Mouse (Mus musculus): ENCODE results near the gene C1rb. TPM values are rescaled to one million over a fixed set of nuclear protein-coding genes. Genes with fewer than 3 reads are reported as not detected.

The C1rb gene
- polyA plus RNA-seq, 1 experiment from 2014 or later: not detected

DNA sequence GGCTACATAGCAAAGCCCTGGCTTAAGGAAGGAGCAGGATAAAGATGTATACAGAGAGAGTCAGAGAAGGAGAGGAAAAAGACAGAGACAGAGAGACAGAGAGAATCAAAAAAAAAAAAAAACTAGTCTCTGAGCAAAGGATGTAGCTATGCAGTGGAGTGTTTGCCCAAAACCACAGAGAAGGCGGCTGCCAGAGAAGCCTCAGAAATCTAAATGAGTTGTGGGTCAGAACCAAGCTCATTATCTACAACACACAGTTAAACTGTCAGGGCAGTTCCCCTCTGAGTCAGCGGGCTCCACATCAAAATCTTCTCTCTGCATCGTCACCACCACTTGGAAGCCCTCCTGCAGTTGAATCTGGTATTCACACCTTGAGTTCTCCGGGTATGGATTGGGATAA is 60.7 kb downstream of the C1rb start:
- Histone ChIP-seq H3K9ac (replicated peaks; ENCODE audit: low read length) (no peak overlapping the region), H3K4me2 (ENCODE audit: low read length) (no peak overlapping the region), H3K4me1 (ENCODE audit: control insufficient read depth, insufficient read depth, low read length) (no peaks in the 10 kb centered on the region), H3K9me3 (ENCODE audit: control insufficient read depth, low read length) (no peaks in the 10 kb centered on the region), H3K36me3 (ENCODE audit: control insufficient read depth, insufficient read depth, low read length) (no peaks in the 10 kb centered on the region), H3K4me3 (replicated peaks; ENCODE audit: low read depth, low read length) (no peak overlapping the region), H3K27ac (replicated peaks; ENCODE audit: low read depth, low read length) (no peak overlapping the region), H3K27me3 (ENCODE audit: control insufficient read depth, insufficient read depth, low read length) (no peaks in the 10 kb centered on the region)
- ATAC-seq (ENCODE audit: low FRiP score, low TSS enrichment) (no peak), DNase-seq (no peak)
- WGBS: 82% methylated on average over 4 of the region's 4 CpGs

Other genes starting within 250 kb of the C1rb start
- gene Pex5, start 155.2 kb upstream of the C1rb start, polyA plus RNA-seq (2014; fragmentation: Nextera tagmentation; extraction: Ambion mirVana): 63.8 and 66.2 TPM in 2 replicates
- gene Clstn3, start 105.5 kb upstream of the C1rb start, polyA plus RNA-seq (2014; fragmentation: Nextera tagmentation; extraction: Ambion mirVana): 78.0 and 105 TPM in 2 replicates
- gene C1rl, start 77.2 kb upstream of the C1rb start, polyA plus RNA-seq (2014; fragmentation: Nextera tagmentation; extraction: Ambion mirVana): 0.09 and 0.27 TPM in 2 replicates
- 0.12 TPM in 1 of 2 replicates, not detected in the other for gene C1ra, start 57.9 kb upstream of the C1rb start, polyA plus RNA-seq (2014; fragmentation: Nextera tagmentation; extraction: Ambion mirVana)
- gene C1s1, start 27.9 kb upstream of the C1rb start, polyA plus RNA-seq (2014; fragmentation: Nextera tagmentation; extraction: Ambion mirVana): 0.27 and 0.28 TPM in 2 replicates
- 0.08 TPM in 2 replicates for gene C1s2, start 65.8 kb downstream of the C1rb start, polyA plus RNA-seq (2014; fragmentation: Nextera tagmentation; extraction: Ambion mirVana)
- 31.9 and 34.6 TPM in 2 replicates for gene Lpcat3, start 92.7 kb downstream of the C1rb start, polyA plus RNA-seq (2014; fragmentation: Nextera tagmentation; extraction: Ambion mirVana)
- gene Emg1, start 141.9 kb downstream of the C1rb start, polyA plus RNA-seq (2014; fragmentation: Nextera tagmentation; extraction: Ambion mirVana): 111 and 120 TPM in 2 replicates
- gene Phb2, start 142.0 kb downstream of the C1rb start, polyA plus RNA-seq (2014; fragmentation: Nextera tagmentation; extraction: Ambion mirVana): 249 and 250 TPM in 2 replicates
- 2.1 and 5.6 TPM in 2 replicates for gene Ptpn6, start 168.4 kb downstream of the C1rb start, polyA plus RNA-seq (2014; fragmentation: Nextera tagmentation; extraction: Ambion mirVana)
- gene Grcc10, start 171.1 kb downstream of the C1rb start, polyA plus RNA-seq (2014; fragmentation: Nextera tagmentation; extraction: Ambion mirVana): 689 and 844 TPM in 2 replicates
- gene Gm45234, start 185.7 kb downstream of the C1rb start, polyA plus RNA-seq (2014; fragmentation: Nextera tagmentation; extraction: Ambion mirVana): not detected in 2 replicates
- 24.4 and 32.3 TPM in 2 replicates for gene Atn1, start 186.2 kb downstream of the C1rb start, polyA plus RNA-seq (2014; fragmentation: Nextera tagmentation; extraction: Ambion mirVana)
- gene Eno2, start 199.4 kb downstream of the C1rb start, polyA plus RNA-seq (2014; fragmentation: Nextera tagmentation; extraction: Ambion mirVana): 64.3 and 83.3 TPM in 2 replicates
- 1.4 and 3.2 TPM in 2 replicates for gene Lrrc23, start 209.4 kb downstream of the C1rb start, polyA plus RNA-seq (2014; fragmentation: Nextera tagmentation; extraction: Ambion mirVana)
- 5.9 and 6.3 TPM in 2 replicates for gene Spsb2, start 238.4 kb downstream of the C1rb start, polyA plus RNA-seq (2014; fragmentation: Nextera tagmentation; extraction: Ambion mirVana)
- gene Tpi1, start 244.0 kb downstream of the C1rb start, polyA plus RNA-seq (2014; fragmentation: Nextera tagmentation; extraction: Ambion mirVana): 343 and 349 TPM in 2 replicates